Mouse (Mus musculus): ENCODE results near the gene Gm37240. TPM values are rescaled to one million over a fixed set of nuclear protein-coding genes. Genes with fewer than 3 reads are reported as not detected.

Gene Gm37240
- polyA plus RNA-seq, 1 experiment: 1.0 TPM

DNA sequence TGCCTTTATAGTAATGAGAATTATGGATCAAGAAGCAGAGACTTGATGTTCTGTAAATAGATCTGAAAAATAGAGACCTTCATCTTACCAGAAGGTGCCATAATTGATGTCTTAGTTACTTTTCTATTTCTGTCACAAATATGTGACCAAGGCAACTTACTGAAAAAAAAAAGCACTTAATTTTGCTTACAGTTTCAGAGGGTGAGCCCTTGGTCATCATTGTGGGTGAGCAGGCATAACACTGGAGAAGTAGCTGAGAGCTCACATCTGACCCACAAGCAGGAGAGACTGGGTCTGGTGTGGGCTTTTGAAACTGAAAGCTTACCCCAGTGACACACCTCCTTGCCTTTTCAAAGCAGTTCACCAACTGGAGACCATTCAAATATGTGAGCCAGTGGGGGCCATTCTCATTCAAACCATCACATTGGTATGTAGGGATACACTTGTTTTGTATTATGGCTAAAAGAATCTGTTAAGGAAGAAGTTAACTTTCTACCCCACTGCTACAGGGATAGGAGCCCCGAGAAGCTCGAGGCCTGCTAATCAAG is 1066.6 kb downstream of the Gm37240 start:
- no peak overlapping the region for H3K27ac ChIP-seq (ENCODE audit: control insufficient read depth, insufficient read depth, low read depth, low read length, poor library complexity)
- H3K4me3 ChIP-seq (replicated peaks; ENCODE audit: control insufficient read depth, low read depth, low read length): no peak overlapping the region
- H3K4me1 ChIP-seq (ENCODE audit: control insufficient read depth, insufficient read depth, low read length): no peaks in the 10 kb centered on the region; the same call in 1 of the 2 replicates
- no peak for TF ChIP-seq POLR2A (IDR thresholded peaks at IDR 0.05; ENCODE audit: borderline replicate concordance, control insufficient read depth, low read depth, low read length)
- TF ChIP-seq CTCF (IDR thresholded peaks at IDR 0.05; ENCODE audit: control insufficient read depth, insufficient read depth, low read length): no peak
- 89% methylated on average over 2 of the region's 2 CpGs for WGBS

DNA sequence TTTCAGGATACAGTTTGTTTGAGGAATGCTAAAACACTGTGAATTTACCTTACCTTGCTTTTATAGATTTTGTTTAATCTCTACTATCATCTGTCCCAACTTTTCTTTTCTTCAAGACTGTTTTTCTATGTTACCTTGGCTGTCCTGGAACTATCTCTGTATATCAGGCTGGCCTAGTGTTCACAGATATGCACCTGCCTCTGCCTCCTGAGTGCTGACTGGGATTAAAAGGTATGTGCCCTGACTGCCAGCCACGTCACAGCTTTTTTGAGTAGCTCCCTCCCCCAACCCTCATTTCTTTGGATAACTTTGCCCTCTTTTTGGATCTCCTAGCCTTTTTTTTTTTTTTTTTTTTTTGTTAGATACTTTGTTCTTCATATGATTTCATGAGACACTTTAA is 1070.4 kb downstream of the Gm37240 start:
- TF ChIP-seq POLR2A (IDR thresholded peaks at IDR 0.05; ENCODE audit: borderline replicate concordance, control insufficient read depth, low read depth, low read length) (no peak), CTCF (IDR thresholded peaks at IDR 0.05; ENCODE audit: control insufficient read depth, insufficient read depth, low read length) (no peak)
- no peak overlapping the region for H3K4me3 ChIP-seq (replicated peaks; ENCODE audit: control insufficient read depth, low read depth, low read length)
- WGBS: 56% methylated on average over 1 of the region's 1 CpGs
- H3K27ac ChIP-seq (ENCODE audit: control insufficient read depth, insufficient read depth, low read depth, low read length, poor library complexity): no peak overlapping the region
- no peaks in the 10 kb centered on the region; the same call in 1 of the 2 replicates for H3K4me1 ChIP-seq (ENCODE audit: control insufficient read depth, insufficient read depth, low read length)

DNA sequence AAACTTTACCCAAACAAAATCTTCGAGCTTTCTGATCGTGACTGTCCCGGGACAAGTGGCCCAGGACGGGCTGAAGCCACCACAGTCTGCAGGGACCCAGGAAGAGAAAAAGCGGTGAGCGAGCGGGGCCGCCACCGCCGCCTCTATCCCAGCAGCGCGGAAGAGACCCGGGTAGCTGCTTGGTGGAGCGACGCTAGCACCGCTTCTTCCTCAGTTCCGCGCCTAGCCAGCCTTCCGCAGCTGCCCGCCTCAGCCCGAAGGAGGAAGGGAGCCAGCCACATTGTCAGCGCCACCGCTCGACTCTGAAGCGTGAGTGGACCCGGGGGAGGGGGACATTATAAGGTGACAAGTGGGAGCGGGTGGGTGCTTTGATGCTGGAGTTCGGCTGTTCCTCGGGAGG is 1071.9 kb downstream of the Gm37240 start:
- peak overlapping the region; percentile 88 for H3K27ac ChIP-seq (ENCODE audit: control insufficient read depth, insufficient read depth, low read depth, low read length, poor library complexity)
- TF ChIP-seq CTCF (IDR thresholded peaks at IDR 0.05; ENCODE audit: control insufficient read depth, insufficient read depth, low read length) (no peak), POLR2A (IDR thresholded peaks at IDR 0.05; ENCODE audit: borderline replicate concordance, control insufficient read depth, low read depth, low read length) (peak; percentile 50; the same call in 1 of the 2 replicates)

DNA sequence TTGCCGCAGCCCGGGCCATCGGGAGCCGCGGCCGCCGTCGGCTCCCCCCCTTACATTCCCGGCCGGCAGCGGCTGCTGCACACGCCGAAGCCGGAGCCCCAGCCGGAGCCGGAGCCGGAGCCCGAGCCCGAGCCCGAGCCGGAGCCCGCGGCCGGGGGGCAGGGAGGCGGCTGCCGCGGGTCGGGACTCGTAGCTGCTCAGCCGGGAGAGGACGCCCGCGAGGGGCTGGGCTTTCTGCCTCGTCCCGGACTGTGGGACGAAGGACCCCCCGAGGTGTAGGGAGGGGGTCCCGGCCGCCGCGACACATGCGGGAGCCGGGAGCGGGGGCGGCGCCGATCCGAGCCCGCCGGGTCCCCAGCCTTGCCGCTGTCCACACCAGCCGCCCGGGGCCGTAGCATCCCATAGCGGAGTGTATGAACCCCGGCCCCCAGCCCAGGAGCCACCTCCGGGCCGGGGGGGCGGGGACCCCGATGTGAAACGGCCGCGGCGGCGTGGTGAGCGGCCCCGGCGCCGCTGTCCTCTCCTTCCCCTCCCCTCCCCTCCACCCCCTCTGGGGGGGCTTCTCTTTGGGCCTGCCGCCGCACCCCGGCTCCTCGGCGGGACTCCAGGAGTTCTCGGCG is 1072.4 kb downstream of the Gm37240 start, which contains the start of gene Fbxw7:
Fbxw7 (plus strand) TSS at position 507 of the 620 bp plus-strand sequence.
- TF ChIP-seq CTCF (IDR thresholded peaks at IDR 0.05; ENCODE audit: control insufficient read depth, insufficient read depth, low read length) (no peak), POLR2A (IDR thresholded peaks at IDR 0.05; ENCODE audit: borderline replicate concordance, control insufficient read depth, low read depth, low read length) (no peak)
- Histone ChIP-seq H3K27ac (ENCODE audit: control insufficient read depth, insufficient read depth, low read depth, low read length, poor library complexity) (peak within 1 kb of the TSS; percentile 88), H3K4me1 (ENCODE audit: control insufficient read depth, insufficient read depth, low read length) (no peaks in the 10 kb centered on the region; the same call in 1 of the 2 replicates), H3K4me3 (replicated peaks; ENCODE audit: control insufficient read depth, low read depth, low read length) (peak within 1 kb of the TSS; percentile 83)
- under 1% methylated on average over 74 of the region's 76 CpGs for WGBS

More for the DNA sequence above, 1071.9 kb downstream of the Gm37240 start:
- peak overlapping the region; percentile 83 for H3K4me3 ChIP-seq (replicated peaks; ENCODE audit: control insufficient read depth, low read depth, low read length)
- no peaks in the 10 kb centered on the region; the same call in 1 of the 2 replicates for H3K4me1 ChIP-seq (ENCODE audit: control insufficient read depth, insufficient read depth, low read length)
- WGBS: under 1% methylated on average over 29 of the region's 29 CpGs

DNA sequence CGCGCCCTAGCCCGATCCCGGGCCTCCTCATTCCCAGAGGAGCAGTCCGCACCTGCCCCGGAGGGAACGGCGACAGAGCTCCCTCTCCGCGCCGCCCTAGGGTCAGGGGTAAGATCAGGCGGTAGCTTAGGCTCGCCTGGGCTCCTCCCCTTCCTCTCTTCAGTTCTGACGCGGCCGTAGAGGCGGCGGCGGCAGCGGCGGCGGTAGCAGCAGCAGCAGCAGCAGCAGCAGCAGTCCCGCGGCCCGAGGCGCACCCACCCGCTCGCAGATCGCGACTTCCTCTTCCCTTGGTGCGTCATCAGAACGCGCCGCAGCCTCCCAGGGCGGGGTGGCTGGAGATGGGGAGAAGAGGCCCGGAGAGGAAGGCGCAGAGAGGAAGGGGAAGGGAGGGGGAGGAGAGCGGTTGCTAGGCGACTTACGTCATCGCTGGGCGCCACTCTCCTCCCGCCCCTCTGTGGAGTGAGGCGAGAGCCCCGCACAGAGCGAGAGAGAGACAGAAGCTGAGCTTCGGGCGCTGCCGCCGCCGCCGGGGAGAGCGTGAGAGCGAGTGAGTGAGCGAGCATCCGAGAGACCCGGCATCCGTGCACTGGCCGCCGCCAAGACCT is 1073.1 kb downstream of the Gm37240 start:
- Histone ChIP-seq H3K27ac (ENCODE audit: control insufficient read depth, insufficient read depth, low read depth, low read length, poor library complexity) (peak overlapping the region; percentile 88), H3K4me3 (replicated peaks; ENCODE audit: control insufficient read depth, low read depth, low read length) (peak overlapping the region; percentile 83)
- WGBS: under 1% methylated on average over 58 of the region's 60 CpGs

DNA sequence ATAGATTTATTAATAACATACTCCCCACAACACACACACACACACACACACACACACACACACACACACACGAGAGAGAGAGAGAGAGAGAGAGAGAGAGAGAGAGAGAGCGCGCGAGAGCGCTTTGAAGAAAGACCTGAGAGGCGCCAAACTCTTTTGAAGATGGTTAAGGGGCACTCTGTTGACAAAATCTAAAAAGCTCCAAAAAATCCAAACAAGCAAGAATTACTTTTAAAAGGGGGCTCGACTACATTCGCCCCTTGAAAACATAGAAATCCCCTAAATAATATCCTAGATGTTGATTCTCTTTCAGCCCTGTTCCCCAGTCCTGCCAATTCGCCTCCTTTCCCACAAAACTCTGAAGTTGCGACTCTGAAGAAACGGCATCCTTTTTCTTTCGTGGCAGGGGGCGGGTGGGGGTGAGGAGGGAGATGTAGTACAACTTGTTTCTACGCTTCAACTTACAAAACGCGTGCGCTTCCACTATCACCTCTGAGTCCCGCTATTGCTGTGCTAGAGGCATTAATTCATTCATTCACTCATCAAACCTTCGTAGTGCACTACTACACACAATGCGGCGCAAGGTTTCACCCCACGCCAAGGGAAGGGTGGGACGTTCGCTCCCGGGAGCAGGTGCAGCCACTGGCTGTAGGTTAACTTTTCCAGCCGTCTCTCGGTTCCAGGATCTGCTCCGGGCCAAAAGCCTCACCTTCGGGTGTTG is 1073.7 kb downstream of the Gm37240 start:
- no peak for TF ChIP-seq POLR2A (IDR thresholded peaks at IDR 0.05; ENCODE audit: borderline replicate concordance, control insufficient read depth, low read depth, low read length)
- TF ChIP-seq CTCF (IDR thresholded peaks at IDR 0.05; ENCODE audit: control insufficient read depth, insufficient read depth, low read length): no peak
- H3K27ac ChIP-seq (ENCODE audit: control insufficient read depth, insufficient read depth, low read depth, low read length, poor library complexity): peak overlapping the region; percentile 88
- 1% methylated on average over 29 of the region's 29 CpGs for WGBS
- peak overlapping the region; percentile 83 for H3K4me3 ChIP-seq (replicated peaks; ENCODE audit: control insufficient read depth, low read depth, low read length)
- no peaks in the 10 kb centered on the region; the same call in 1 of the 2 replicates for H3K4me1 ChIP-seq (ENCODE audit: control insufficient read depth, insufficient read depth, low read length)

More for the DNA sequence above, 1073.1 kb downstream of the Gm37240 start:
- TF ChIP-seq CTCF (IDR thresholded peaks at IDR 0.05; ENCODE audit: control insufficient read depth, insufficient read depth, low read length): no peak
- TF ChIP-seq POLR2A (IDR thresholded peaks at IDR 0.05; ENCODE audit: borderline replicate concordance, control insufficient read depth, low read depth, low read length): peak; percentile 94
- H3K4me1 ChIP-seq (ENCODE audit: control insufficient read depth, insufficient read depth, low read length): no peaks in the 10 kb centered on the region; the same call in 1 of the 2 replicates

DNA sequence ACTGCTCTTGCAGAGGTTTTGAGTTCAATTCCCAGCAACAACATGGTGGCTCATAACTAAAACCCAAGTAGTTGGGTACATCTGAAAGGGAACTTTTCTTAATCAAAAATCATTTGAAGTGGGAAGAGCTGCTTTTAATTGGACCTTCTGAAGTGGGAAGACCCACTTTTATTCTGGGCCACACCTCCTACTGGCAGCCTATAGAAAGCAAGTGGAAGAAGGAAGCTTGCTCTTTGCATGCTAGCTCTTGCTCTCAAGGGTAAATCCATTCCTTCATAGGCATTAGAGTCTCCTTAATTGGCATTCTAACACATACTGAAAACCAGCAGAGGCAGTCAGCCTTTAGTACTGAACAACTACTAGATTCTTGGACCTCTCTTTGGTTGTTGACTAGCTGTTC is 1076.5 kb downstream of the Gm37240 start:
- no peak overlapping the region for H3K4me3 ChIP-seq (replicated peaks; ENCODE audit: control insufficient read depth, low read depth, low read length)
- no peak overlapping the region for H3K27ac ChIP-seq (ENCODE audit: control insufficient read depth, insufficient read depth, low read depth, low read length, poor library complexity)
- no peaks in the 10 kb centered on the region for H3K4me1 ChIP-seq (ENCODE audit: control insufficient read depth, insufficient read depth, low read length)
- TF ChIP-seq CTCF (IDR thresholded peaks at IDR 0.05; ENCODE audit: control insufficient read depth, insufficient read depth, low read length) (no peak), POLR2A (IDR thresholded peaks at IDR 0.05; ENCODE audit: borderline replicate concordance, control insufficient read depth, low read depth, low read length) (no peak)

DNA sequence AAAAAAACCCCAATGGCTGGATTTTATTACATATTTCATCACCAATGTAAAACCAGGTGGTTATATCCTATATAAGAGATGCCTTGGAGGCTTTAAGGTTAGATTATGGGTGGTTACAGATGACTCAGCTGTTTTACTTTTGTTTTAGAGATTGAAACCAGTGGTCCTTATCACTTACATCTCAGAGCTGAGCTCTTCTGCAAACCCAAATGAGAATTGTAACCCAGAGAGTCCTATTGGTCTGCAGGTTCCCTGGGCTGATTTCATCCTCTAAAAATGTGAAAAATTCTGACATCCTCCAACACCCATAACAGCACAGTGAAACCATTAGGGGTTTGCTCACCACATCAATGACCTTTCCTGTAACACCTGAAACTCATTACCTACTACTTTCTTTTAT is 1078.4 kb downstream of the Gm37240 start:
- Histone ChIP-seq H3K4me1 (ENCODE audit: control insufficient read depth, insufficient read depth, low read length) (no peaks in the 10 kb centered on the region), H3K27ac (ENCODE audit: control insufficient read depth, insufficient read depth, low read depth, low read length, poor library complexity) (no peak overlapping the region), H3K4me3 (replicated peaks; ENCODE audit: control insufficient read depth, low read depth, low read length) (no peak overlapping the region)
- no peak for TF ChIP-seq POLR2A (IDR thresholded peaks at IDR 0.05; ENCODE audit: borderline replicate concordance, control insufficient read depth, low read depth, low read length)
- TF ChIP-seq CTCF (IDR thresholded peaks at IDR 0.05; ENCODE audit: control insufficient read depth, insufficient read depth, low read length): no peak
